Mouse (Mus musculus): ENCODE results near the gene Pdss1.

- TF ChIP-seq CTCF (IDR thresholded peaks at IDR 0.05 in 2 of 3, conservative IDR thresholded peaks at IDR 0.05 in 1 of 3; ENCODE audit: control insufficient read depth in 1 of 3, insufficient read depth in 1 of 3, low read depth in 2 of 3, low read length in 3 of 3, poor library complexity in 1 of 3, severe bottlenecking in 1 of 3): no peak
- no peak for TF ChIP-seq ZMIZ1 (IDR thresholded peaks at IDR 0.05; ENCODE audit: low read depth, low read length)
- no peak for TF ChIP-seq MAX (IDR thresholded peaks at IDR 0.05; ENCODE audit: low read length)
- no peak for TF ChIP-seq GATA1 (IDR thresholded peaks at IDR 0.05; ENCODE audit: low read depth, low read length)
- TF ChIP-seq TAL1 (IDR thresholded peaks at IDR 0.05; ENCODE audit: low read length): no peak
- TF ChIP-seq CHD1 (IDR thresholded peaks at IDR 0.05; ENCODE audit: low read depth, low read length): no peak
- no peak for TF ChIP-seq POLR2A (IDR thresholded peaks at IDR 0.05; ENCODE audit: control insufficient read depth in 1 of 2, insufficient read depth in 1 of 2, low read depth in 1 of 2, low read length in 2 of 2, poor library complexity in 1 of 2)
These were observed 20.7 kb upstream of the Pdss1 start for GRCm38 (mm10) chr2:22874628-22875027.

All from MEL (cell line).